Mouse (Mus musculus): ENCODE results near the gene Elp6.

DNA sequence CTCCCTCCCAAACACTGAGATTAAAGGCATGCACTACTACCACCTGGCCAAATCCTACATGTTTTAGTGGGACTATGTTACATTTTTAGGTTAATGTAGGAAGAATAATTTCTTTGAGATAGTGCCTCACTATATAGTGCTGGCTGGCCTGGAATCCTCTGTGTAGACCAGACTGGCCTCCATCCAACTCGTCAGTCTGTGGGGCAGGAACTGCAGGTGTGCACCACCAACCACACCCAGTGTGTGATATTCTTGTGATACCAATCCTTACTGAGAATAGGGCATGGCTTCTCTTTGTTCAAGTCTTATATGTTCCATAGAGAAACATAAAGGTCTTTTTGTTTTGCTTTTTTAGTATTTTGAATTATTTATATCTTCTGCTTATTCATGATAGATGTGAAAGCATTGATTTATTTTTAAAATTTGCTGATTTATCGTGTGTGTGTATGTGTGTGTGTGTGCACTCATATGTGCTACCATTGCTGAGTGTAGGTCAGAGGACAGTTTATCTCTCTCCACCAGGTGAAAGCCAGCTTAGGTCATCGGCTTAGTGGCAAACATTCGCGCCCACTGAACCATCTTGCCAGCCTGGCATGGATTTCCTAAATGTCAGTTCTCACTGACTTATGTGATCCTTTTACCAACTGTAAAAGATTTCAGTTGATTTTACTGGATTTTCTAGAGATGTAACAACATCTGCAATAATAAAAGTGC is 35.2 kb downstream of the Elp6 start:
- TF ChIP-seq CTCF (IDR thresholded peaks at IDR 0.05; ENCODE audit: control insufficient read depth, insufficient read depth, insufficient read length) = no peak
- TF ChIP-seq MYOG (IDR thresholded peaks at IDR 0.05; ENCODE audit: control insufficient read depth, extremely low read depth, insufficient read length) = no peak
- no peak for TF ChIP-seq MYOD1 (IDR thresholded peaks at IDR 0.05; ENCODE audit: control insufficient read depth, insufficient read length, low read depth)
- no peak for TF ChIP-seq MAX (IDR thresholded peaks at IDR 0.05)

Data from C2C12 (cell line).